Mouse (Mus musculus) kidney, embryonic 14.5 days (tissue): ENCODE measurements around the gene Itgb1bp2. TPM values are rescaled to one million over a fixed set of nuclear protein-coding genes. Genes with fewer than 3 reads are reported as not detected.

Experiments
- ATAC-seq: fragments of 200-750 bp; cut with Nextera tagmentation; 2 replicates; pipeline ENCODE4 v1.8.0; 2017; ENCODE audit warnings: moderate number of reproducible peaks, mild to moderate bottlenecking, moderate TSS enrichment, moderate library complexity; ENCODE audit not compliant: low FRiP score, low TSS enrichment
- H3K27ac ChIP-seq: fragments of 300-500 bp; sonication (generic); 2 replicates; pipeline ENCODE4 v1.5.1; 2014; ENCODE audit warnings: low read depth, mild to moderate bottlenecking, low read length, moderate library complexity, mixed read lengths
- H3K27me3 ChIP-seq: fragments of 300-500 bp; sonication (generic); 2 replicates; pipeline ENCODE4 v1.6.1; 2014; ENCODE audit warnings: mild to moderate bottlenecking, low read length; ENCODE audit not compliant: control insufficient read depth, insufficient read depth
- H3K36me3 ChIP-seq: fragments of 300-500 bp; sonication (generic); 2 replicates; pipeline ENCODE4 v1.6.1; 2014; ENCODE audit warnings: low read length, mixed read lengths; ENCODE audit not compliant: control insufficient read depth, insufficient read depth
- H3K4me1 ChIP-seq: fragments of 300-500 bp; sonication (generic); 2 replicates; pipeline ENCODE4 v1.6.1; 2014; ENCODE audit warnings: low read length, mixed read lengths; ENCODE audit not compliant: control insufficient read depth, insufficient read depth
- H3K4me2 ChIP-seq: fragments of 300-500 bp; sonication (generic); replicated peaks from 2 replicates; pipeline ENCODE4 v1.6.1; 2014; ENCODE audit warnings: low read depth, mild to moderate bottlenecking, low read length
- H3K4me3 ChIP-seq: fragments of 300-500 bp; sonication (generic); 2 replicates; pipeline ENCODE4 v1.5.1; 2014; ENCODE audit warnings: mild to moderate bottlenecking, low read length
- H3K9ac ChIP-seq: fragments of 300-500 bp; sonication (generic); 2 replicates; pipeline ENCODE4 v1.6.1; 2014; ENCODE audit warnings: low read depth, mild to moderate bottlenecking, low read length, moderate library complexity
- H3K9me3 ChIP-seq: fragments of 300-500 bp; sonication (generic); 2 replicates; pipeline ENCODE4 v1.6.1; 2016; ENCODE audit warnings: low read length; ENCODE audit not compliant: control insufficient read depth
- WGBS: fragments of 180-500 bp; shearing (Covaris S2); extraction: QIAGEN DNeasy Blood & Tissue Kit; methylation state at CpG from one replicate; pipeline ENCODE4 v1.1.7; 2014; 5-methylcytosine and 5-hydroxymethylcytosine counted together
- polyA plus RNA-seq: library from polyadenylated mRNA; unstranded; fragments of >200 nt; fragmentation: Nextera tagmentation; extraction: Ambion mirVana; gene quantifications from 2 replicates; pipeline ENCODE4 v1.2.1, GENCODE M21; 2014

Itgb1bp2 gene
- 1.7 and 2.2 TPM in 2 replicates for polyA plus RNA-seq

DNA sequence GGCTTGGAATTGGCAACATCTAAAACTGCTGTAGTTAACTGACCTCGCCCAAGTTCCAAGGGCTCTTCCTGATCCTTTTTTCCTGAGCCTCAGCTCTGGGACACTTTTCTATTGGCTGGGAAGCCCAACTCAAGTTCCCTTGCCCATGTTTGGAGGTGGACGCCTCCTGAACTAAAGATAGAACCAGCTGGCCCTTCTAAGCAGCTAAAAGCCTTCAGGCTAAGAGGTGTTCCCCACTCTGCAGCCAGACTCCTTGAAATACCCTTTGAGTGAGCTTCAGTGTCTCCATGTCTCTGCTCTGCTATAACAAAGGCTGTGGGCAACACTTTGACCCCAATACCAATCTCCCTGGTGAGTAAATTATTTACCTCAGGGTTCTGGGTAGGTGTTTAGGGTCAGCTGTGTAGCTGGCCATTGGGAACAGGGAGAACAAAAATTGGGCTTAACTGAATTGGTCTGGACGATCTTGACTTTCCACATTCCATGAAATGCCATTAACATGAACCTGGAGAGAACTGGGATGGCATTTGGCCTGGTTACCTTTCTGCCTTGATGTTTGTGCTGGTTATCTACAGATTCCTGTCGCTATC, at the start of gene Itgb1bp2:
TSS of gene Itgb1bp2 (plus strand) at position 203 of the 590 bp plus-strand sequence.
- WGBS = 76% methylated on average over 4 of the region's 4 CpGs
- H3K4me1 ChIP-seq = no peaks in the 10 kb centered on the region
- H3K27ac ChIP-seq = no peak within 1 kb of the TSS
- peaks cover 54% of the 10 kb centered on the region for H3K36me3 ChIP-seq
- no peak within 1 kb of the TSS for H3K4me3 ChIP-seq
- no peaks in the 10 kb centered on the region for H3K9me3 ChIP-seq
- no peak within 1 kb of the TSS for H3K4me2 ChIP-seq
- H3K27me3 ChIP-seq = no peaks in the 10 kb centered on the region
- ATAC-seq = no peak
- H3K9ac ChIP-seq = no peak within 1 kb of the TSS

DNA sequence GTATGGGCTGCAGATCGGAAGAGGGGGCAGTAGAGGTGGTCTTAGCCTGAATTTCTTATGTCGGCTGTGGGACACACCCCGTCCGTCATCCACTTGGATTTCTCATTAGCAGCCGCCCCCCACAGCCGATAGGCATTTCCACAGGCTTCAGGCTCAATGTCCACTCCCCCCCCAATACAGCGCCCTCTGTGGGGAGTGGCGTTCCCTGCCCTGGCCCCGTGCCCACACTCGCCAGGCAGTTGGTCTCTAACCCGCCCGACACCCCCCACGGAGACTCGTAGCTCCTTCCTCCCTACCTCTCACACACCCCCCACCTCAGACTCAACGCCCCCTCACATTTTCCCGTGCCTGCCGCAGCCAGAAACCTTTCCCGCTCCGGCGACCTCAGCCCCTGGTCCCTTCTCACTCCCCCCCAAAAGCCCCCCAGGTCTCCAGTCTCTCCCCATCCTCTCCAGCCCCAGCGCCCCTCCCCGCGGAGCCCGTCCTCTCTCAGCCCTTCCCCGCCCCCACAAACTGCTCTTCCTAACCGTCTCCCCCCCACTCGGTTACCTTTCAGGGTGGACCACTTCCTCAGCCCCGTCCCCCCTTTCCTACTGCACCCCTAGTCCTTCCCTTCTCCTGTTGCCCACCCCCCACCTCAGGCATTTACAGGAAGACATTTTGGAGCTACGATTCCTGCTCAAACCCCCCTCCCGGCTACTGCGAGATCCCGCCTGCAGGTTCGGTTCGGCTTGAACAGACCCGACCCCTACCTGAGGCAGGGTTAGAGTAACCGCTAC, 29.8 kb upstream of the Itgb1bp2 start:
- no peaks in the 10 kb centered on the region for H3K9me3 ChIP-seq
- H3K4me3 ChIP-seq = peak overlapping the region; percentile 58
- peak overlapping the region; percentile 49 for H3K4me2 ChIP-seq
- peak overlapping the region; percentile 26; the same call in 1 of the 2 replicates for H3K27ac ChIP-seq
- peak overlapping the region; percentile 58 for H3K9ac ChIP-seq
- H3K4me1 ChIP-seq = 0 out of 2 replicates have a peak, but pooled peaks cover 3% of the 10 kb centered on the region
- H3K36me3 ChIP-seq = peaks cover 3% of the 10 kb centered on the region; the same call in 1 of the 2 replicates
- no peaks in the 10 kb centered on the region for H3K27me3 ChIP-seq
- 29% methylated on average over 35 of the region's 36 CpGs for WGBS
- ATAC-seq = peak; percentile 54

DNA sequence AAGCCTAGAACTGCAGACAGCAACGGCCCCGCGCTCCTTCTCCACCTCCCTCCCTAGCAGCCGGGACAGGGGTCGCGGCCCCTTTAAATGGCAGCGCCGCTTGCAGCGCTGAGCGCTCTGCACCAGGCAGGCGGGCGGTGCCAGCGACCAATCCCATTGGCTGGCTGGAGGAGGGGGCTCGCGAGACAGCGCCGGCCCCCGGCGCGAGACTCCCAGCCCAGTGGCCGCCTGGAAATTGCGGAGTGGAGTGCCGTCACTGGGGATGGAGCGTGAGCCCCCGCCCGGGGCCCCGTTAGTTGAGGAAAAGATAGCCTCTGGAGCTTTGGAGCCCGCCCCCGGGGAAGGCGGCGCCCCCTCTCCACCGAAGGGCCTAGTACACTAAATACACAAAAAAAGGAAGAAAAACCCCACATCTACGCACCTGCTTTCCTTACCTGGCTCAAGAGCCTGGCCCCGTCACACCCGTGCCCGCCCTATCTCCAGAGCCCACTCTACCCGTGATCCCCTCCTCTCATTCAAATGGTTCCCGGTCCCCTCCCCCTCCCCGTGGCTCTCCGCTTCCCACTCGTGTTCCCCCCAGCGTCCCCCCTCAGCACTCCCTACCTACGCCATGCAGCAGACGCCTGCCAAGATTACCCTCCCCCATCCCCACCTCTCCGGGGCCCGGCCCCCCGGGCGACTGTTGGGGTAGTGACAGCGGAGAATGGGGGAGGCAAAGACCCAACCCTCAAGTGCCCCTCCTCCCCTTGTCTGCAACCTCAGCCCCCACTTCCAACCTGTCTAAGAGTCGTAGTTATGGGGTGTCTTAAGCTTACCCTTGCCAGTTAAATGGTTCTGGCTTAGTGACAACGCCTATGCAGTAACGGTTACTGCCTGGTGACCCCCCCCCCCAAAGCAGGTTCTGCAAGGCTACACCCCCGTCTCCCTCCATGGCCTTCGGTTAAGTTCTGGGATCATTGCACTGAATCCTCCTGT, 28.9 kb upstream of the Itgb1bp2 start:
- Histone ChIP-seq H3K4me3 (peak overlapping the region; percentile 58), H3K27ac (peak overlapping the region; percentile 26; the same call in 1 of the 2 replicates), H3K4me2 (peak overlapping the region; percentile 50), H3K9me3 (no peaks in the 10 kb centered on the region), H3K9ac (peak overlapping the region; percentile 58), H3K4me1 (0 out of 2 replicates have a peak, but pooled peaks cover 3% of the 10 kb centered on the region), H3K27me3 (no peaks in the 10 kb centered on the region), H3K36me3 (peaks cover 3% of the 10 kb centered on the region; the same call in 1 of the 2 replicates)
- ATAC-seq = peak; percentile 96
- 22% methylated on average over 53 of the region's 54 CpGs for WGBS

DNA sequence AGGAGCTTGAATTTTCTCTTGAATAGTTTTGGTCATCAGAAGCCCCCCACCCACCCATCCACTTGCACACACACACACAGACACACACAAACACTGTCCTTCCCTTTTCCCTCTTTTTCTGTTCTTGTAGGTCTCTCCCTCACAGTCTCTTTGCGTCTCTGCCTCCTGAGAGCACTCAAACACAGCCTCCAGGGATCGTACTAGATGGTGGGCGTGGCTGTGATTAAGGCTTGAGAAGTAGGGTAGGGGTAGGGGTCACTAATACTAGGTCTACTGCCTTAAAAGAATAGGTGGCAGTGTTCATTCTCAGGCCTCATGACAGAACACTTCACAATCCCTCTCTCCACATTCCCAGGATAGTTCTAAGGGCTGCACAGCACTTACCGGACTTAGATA, 28.2 kb upstream of the Itgb1bp2 start, which contains the start of gene Zmym3:
TSS of gene Zmym3 (minus strand) at position 150 of the 396 bp plus-strand sequence.
- H3K36me3 ChIP-seq = no peaks in the 10 kb centered on the region; the same call in 1 of the 2 replicates
- H3K27ac ChIP-seq = no peak within 1 kb of the TSS; the same call in 1 of the 2 replicates
- no peaks in the 10 kb centered on the region for H3K9me3 ChIP-seq
- H3K27me3 ChIP-seq = no peaks in the 10 kb centered on the region
- 31% methylated on average over 4 of the region's 4 CpGs for WGBS
- ATAC-seq = no peak
- peak within 1 kb of the TSS; percentile 58; the same call in 1 of the 2 replicates for H3K9ac ChIP-seq
- H3K4me3 ChIP-seq = peak within 1 kb of the TSS; percentile 58
- H3K4me2 ChIP-seq = peak within 1 kb of the TSS; percentile 50
- 0 out of 2 replicates have a peak, but pooled peaks cover 3% of the 10 kb centered on the region for H3K4me1 ChIP-seq

DNA sequence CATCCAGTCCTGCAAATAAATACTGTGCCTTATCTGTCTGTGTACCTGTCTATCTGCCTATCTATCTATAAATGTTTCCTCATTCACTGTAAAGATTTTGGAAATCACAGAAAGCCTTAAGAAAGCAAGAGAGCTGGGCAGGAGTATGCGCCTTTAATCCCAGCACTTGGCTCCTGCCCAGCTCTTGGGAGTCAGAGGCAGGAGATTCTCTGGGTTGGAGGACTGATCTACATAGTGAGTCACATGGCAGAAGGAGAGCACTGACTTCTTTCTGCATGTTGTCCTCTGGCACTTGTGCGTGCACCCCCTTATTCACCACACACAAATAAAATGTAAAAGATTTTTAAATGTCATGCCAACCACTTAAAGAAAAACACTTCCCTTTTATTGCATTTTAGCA, 25.4 kb upstream of the Itgb1bp2 start:
- ATAC-seq = no peak
- 82% methylated on average over 2 of the region's 2 CpGs for whole genome bisulfite sequencing

DNA sequence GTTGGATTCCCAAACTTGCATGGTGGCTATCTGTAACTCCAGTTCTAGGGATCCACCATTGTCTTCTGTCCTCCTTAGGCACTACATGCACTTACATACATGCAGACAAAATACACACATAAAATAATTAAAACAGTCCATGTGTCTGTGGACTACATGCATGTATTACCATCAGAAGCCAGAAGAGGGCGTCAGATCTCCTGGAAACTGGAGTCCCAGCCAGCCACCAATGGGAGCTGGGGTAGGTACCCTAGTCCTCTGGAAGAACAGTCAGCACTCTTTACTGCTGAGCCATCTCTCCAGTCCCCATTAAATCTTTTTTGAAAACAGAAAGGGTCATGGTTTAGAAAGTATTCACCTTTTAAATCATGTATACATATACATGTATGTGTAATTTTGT, 21.1 kb upstream of the Itgb1bp2 start:
- ATAC-seq = no peak
- Histone ChIP-seq H3K9me3 (no peaks in the 10 kb centered on the region), H3K4me1 (no peaks in the 10 kb centered on the region), H3K27me3 (no peaks in the 10 kb centered on the region), H3K27ac (no peak overlapping the region), H3K9ac (no peak overlapping the region), H3K4me3 (no peak overlapping the region), H3K4me2 (no peak overlapping the region), H3K36me3 (peaks cover 7% of the 10 kb centered on the region; the same call in 1 of the 2 replicates)
- 15% methylated on average over 1 of the region's 1 CpGs for WGBS

More for the DNA sequence above, 25.4 kb upstream of the Itgb1bp2 start:
- Histone ChIP-seq H3K27ac (no peak overlapping the region), H3K4me2 (no peak overlapping the region), H3K9ac (no peak overlapping the region), H3K36me3 (no peaks in the 10 kb centered on the region), H3K9me3 (no peaks in the 10 kb centered on the region), H3K27me3 (no peaks in the 10 kb centered on the region), H3K4me1 (0 out of 2 replicates have a peak, but pooled peaks cover 3% of the 10 kb centered on the region), H3K4me3 (no peak overlapping the region)

DNA sequence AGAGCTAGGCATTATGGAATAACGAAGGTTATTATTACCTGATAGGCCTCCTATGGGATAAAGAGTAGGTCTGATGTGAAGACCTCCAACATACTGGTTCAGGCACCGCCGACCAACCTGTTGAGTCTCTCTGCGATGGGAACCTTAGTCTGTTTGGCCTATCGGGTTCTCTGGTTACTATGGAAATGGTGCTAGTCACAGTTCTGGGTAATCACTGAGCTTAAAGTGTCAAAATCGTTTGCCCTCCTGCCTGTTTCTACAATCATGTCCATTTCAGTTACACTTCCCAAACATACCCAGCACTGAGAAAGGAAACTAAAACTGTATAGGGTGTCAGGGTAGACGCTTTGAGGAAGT, 20.1 kb upstream of the Itgb1bp2 start:
- no peaks in the 10 kb centered on the region for H3K9me3 ChIP-seq
- H3K36me3 ChIP-seq = peaks cover 11% of the 10 kb centered on the region; the same call in 1 of the 2 replicates
- no peaks in the 10 kb centered on the region for H3K4me1 ChIP-seq
- H3K27me3 ChIP-seq = no peaks in the 10 kb centered on the region
- H3K4me2 ChIP-seq = peak overlapping the region; percentile 32
- no peak for ATAC-seq
- peak overlapping the region; percentile 60 for H3K4me3 ChIP-seq
- 28% methylated on average over 7 of the region's 7 CpGs for WGBS
- H3K27ac ChIP-seq = peak overlapping the region; percentile 93
- peak overlapping the region; percentile 47; the same call in 1 of the 2 replicates for H3K9ac ChIP-seq

DNA sequence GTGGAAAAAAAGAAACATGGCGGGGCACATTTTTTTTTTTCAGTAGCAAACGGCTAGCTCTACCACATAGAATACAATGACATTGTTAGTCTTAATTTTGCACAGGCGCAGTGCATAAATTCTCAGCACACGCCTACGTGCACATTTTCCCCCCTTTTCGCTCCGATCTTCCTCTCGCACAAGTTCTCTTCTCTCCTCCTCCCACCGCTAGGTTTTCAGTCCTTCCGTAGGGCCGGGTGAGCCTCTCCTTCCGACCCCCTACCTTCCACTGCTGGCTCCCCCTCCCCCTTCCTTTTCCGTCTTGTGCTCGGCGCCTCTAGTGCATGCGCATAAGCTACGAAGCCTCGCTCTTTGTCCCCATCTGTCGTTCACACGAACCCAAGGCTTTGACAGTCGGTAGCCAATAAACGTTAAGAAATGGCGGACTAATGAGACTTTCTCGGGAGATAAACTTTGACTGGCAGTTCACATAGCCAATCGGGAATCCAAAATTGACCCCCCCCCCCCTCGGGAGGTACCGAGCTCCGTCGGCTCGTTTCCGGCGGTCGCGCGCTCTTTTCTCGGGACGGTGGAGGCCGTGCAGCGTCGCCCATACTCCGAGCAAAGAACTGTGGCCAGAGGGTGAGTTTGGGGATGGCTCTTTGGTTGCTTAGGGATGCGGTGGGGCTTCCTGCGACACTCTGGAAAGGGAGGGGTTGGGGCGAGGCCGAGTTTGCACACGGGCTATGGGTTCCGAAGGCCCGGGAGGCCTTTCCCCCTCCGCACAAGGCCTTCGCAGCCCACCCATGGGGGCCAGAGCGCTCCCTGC, 19.5 kb upstream of the Itgb1bp2 start, which contains the start of gene Nono:
TSS of gene Nono (plus strand) at position 177 of the 808 bp plus-strand sequence.
- Histone ChIP-seq H3K36me3 (peaks cover 13% of the 10 kb centered on the region; the same call in 1 of the 2 replicates), H3K27ac (peak within 1 kb of the TSS; percentile 93), H3K9me3 (no peaks in the 10 kb centered on the region), H3K4me1 (no peaks in the 10 kb centered on the region), H3K4me3 (peak within 1 kb of the TSS; percentile 60), H3K4me2 (peak within 1 kb of the TSS; percentile 46), H3K9ac (peak within 1 kb of the TSS; percentile 87), H3K27me3 (no peaks in the 10 kb centered on the region)
- ATAC-seq = peak; percentile 98
- whole genome bisulfite sequencing = 25% methylated on average over 51 of the region's 51 CpGs
